Mouse (Mus musculus) thymus, postnatal 14 days (tissue): ENCODE results near the gene Dynlt1c.
A peak's percentile ranks its signal among the peaks of the same experiment; 100 is the strongest.
"Not testable (repeated sequence)": the region's sequence is repeated elsewhere in the genome, so short reads cannot be mapped to it uniquely, and the experiment has no call there.

Source experiments
- DNase-seq: peaks from one replicate; pipeline ENCODE4 v3.0.0; 2021

The Dynlt1c gene

GRCm38 (mm10) chr17:6656471-6656870 lies 55.0 kb downstream of the Dynlt1c start:
- not testable (repeated sequence) for DNase-seq

- DNase-seq = peak; percentile 83
Measured at GRCm38 (mm10) chr17:6658801-6659200, 57.3 kb downstream of the Dynlt1c start, which contains the start of gene Sytl3. TSS of gene Sytl3 (plus strand) at chr17:6659093.
